Mouse (Mus musculus) mouse trophoblast stem cell (cell line): ENCODE data around the gene 4921504E06Rik.

Experiments used
- in situ Hi-C, 2 experiments: fragments of 300-500 bp; cut with MseI, MboI; formaldehyde crosslinking; loops; 2 replicates in 1 of 2; 3 replicates in 1 of 2; pipeline ENCODE4 v1.15.1; 2025

The 4921504E06Rik gene

DNA sequence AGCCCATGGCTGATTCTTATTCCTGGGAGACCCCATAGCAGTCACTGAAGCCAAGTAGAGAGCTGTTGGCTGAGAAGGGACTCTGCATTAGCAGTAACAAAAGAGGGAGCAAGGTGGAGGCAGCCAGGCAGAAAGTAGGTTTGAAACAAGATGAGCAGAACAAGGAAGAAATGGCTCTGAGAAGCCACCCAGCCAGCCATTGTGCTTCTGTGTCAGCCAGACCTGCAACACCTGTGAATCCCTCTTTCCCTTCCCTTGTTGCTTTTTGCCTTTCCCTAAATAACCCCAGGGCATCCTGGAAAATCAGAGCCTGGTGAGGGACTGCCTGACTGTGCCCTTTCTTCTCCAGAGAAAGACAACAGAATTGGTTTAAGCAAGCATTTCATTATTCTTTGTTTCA, 131.5 kb downstream of the 4921504E06Rik start:
- in situ Hi-C loops = no loop called here

DNA sequence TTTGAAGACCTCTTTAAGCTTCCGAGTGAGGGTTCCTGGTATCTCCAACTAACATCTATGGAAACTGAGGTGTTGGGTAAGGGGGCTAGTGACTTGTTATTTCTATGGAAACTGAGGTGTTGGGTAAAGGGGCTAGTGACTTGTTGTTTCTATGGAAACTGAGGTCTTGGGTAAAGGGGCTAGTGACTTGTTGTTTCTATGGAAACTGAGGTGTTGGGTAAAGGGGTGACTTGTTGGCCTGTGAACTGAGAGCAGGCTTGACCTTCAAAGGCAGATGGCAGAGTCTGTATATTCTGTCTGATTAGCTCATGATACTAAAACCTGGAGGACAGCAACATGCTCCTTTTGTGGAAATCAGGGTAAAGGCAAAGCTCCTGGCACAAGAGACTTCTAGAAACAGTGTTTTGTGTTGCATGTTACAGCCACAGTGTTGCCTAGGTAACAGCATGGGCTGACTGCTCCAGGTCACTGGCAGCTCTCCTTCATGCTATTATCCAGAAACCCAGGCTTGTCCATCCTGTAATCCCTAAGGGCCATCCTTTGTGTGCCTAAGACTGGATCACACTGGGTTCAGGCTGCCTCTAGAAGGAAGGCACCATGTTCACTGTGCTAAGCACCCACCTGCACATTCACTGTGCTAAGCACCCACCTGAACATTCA, 133.9 kb downstream of the 4921504E06Rik start:
- in situ Hi-C loops = loop anchor here in 1 of 2 experiments (5.0 kb wide), 1 partner anchor 97 kb away; no protein-coding TSS in a partner anchor

DNA sequence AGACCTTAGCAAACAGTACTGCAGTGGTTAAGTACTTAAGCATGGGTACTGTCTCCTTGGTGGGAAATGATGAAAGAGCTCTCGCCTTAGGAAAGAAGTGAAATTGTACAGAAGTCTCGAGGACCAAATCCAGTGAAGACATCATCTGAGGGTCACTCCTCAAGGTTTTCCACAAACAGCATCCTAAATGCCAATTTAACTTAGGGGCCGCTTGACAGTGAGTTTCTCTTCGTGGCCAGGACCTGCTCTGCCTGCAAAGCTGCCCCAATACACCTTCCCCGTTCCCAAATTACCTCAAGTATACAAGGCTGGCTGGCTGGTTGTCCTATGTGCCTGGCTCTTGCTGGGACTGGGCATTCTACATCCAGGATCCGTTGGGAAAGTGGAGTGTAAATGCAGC, 137.6 kb downstream of the 4921504E06Rik start:
- in situ Hi-C loops = loop anchor here in 1 of 2 experiments (5.0 kb wide), 1 partner anchor 101 kb away; no protein-coding TSS in a partner anchor

DNA sequence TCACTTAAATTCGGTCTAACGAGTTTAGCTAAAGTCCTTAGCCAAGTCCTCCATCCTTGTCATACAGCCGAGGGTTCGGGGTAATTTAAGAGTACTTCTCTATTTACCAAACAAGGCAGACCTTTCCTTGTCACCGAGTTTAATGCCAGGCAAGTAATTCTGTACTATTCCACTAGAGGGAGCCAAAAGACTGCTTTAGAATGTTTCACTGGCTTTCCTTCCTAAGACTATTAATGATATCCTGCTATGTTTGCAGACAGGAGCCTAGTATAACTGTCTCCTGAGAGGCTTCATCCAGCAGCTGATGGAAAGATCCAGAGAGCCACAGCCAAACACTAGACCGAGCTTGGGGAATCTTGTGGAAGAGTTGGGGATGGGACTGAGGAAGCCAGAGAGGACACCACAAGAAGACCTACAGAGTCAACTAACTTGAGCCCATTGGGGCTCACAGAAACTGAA, 138.6 kb downstream of the 4921504E06Rik start:
- in situ Hi-C loops = loop anchor here in 1 of 2 experiments (5.0 kb wide), 1 partner anchor 102 kb away; no protein-coding TSS in a partner anchor

DNA sequence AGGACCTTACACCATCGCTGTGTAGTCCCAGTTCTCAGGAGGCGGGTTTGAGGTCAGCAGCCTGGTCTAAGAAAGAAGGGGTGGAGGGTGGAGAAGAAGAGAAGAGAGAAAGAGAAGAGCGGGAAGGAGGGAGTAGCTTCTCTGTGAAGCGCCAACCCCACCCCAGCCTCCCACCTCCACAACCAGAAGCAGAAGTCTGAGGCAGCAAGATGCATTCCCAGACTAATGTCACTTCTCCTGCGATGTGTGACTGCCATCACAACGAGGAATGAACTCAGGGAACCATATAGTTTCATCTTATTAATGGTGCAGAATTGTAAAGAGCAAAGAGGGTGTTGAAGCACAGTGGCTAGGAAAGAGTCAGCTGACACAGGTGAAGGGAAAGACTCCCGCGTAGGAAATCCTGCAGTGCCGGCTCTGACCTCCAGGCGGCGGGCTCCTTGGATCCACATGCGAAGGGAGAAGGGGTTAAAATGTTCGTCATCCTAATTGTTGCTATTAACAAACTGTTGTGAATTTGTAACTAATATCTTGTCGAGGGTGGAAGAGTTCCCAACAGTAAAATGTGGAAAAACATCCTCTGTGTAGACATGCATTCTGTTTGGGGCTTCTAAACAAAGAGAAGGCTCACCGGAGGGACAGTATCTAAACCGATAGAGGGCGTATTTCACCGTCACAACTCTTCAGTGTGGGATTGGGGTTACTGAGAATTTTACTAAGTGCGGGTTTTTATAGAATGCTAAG, 139.3 kb downstream of the 4921504E06Rik start:
- in situ Hi-C loops = loop anchor here in 1 of 2 experiments (5.0 kb wide), 1 partner anchor 108 kb away; no protein-coding TSS in a partner anchor
